Mouse (Mus musculus) cerebellum, adult 9-10 months (tissue): ENCODE results near the gene Fdps.

Source experiments
- DNase-seq: peaks from one replicate; pipeline ENCODE4 v3.0.0; 2022

Gene Fdps

GRCm38 (mm10) chr3:89101812-89102494 is at the start of gene Fdps:
TSS of gene Fdps (minus strand) at chr3:89101959.
- peak; percentile 99 for DNase-seq

GRCm38 (mm10) chr3:89148567-89148966 is 46.8 kb upstream of the Fdps start:
- DNase-seq = no peak

GRCm38 (mm10) chr3:89147979-89148311 is 46.2 kb upstream of the Fdps start:
- no peak for DNase-seq

GRCm38 (mm10) chr3:89147101-89147978 is 45.6 kb upstream of the Fdps start:
- no peak for DNase-seq

GRCm38 (mm10) chr3:89145566-89145965 is 43.8 kb upstream of the Fdps start:
- no peak for DNase-seq

GRCm38 (mm10) chr3:89144821-89145220 is 43.1 kb upstream of the Fdps start:
- no peak for DNase-seq

GRCm38 (mm10) chr3:89136365-89136764 is 34.6 kb upstream of the Fdps start:
- DNase-seq = no peak

GRCm38 (mm10) chr3:89135958-89136357 is 34.2 kb upstream of the Fdps start, which contains the start of gene Pklr:
TSS of gene Pklr (plus strand) at chr3:89136142.
- no peak for DNase-seq

GRCm38 (mm10) chr3:89133752-89134151 is 32.0 kb upstream of the Fdps start:
- no peak for DNase-seq

- no peak for DNase-seq
These were observed 31.3 kb upstream of the Fdps start for GRCm38 (mm10) chr3:89133063-89133450.

GRCm38 (mm10) chr3:89132285-89133062 is 30.7 kb upstream of the Fdps start:
- DNase-seq = peak; percentile 57

GRCm38 (mm10) chr3:89131816-89132215 is 30.1 kb upstream of the Fdps start:
- no peak for DNase-seq

- DNase-seq = no peak
These were observed 28.1 kb upstream of the Fdps start for GRCm38 (mm10) chr3:89129908-89130307.

- no peak for DNase-seq
These were observed 24.2 kb upstream of the Fdps start for GRCm38 (mm10) chr3:89125981-89126380.

- DNase-seq = no peak
These were observed 22.5 kb upstream of the Fdps start for GRCm38 (mm10) chr3:89124241-89124640.

GRCm38 (mm10) chr3:89123313-89123712 is 21.6 kb upstream of the Fdps start:
- DNase-seq = no peak

- DNase-seq = peak; percentile 30
These were observed 13.8 kb upstream of the Fdps start for GRCm38 (mm10) chr3:89115522-89115921.

GRCm38 (mm10) chr3:89113058-89113457 is 11.3 kb upstream of the Fdps start:
- no peak for DNase-seq

- DNase-seq = no peak
These were observed 6.4 kb upstream of the Fdps start for GRCm38 (mm10) chr3:89108146-89108545.

GRCm38 (mm10) chr3:89107545-89107944 is 5.8 kb upstream of the Fdps start:
- no peak for DNase-seq

GRCm38 (mm10) chr3:89106881-89107280 is 5.1 kb upstream of the Fdps start:
- DNase-seq = no peak

- no peak for DNase-seq
These were observed 1.5 kb upstream of the Fdps start for GRCm38 (mm10) chr3:89103291-89103595.

GRCm38 (mm10) chr3:89102495-89103290 is 934 bp upstream of the Fdps start:
- DNase-seq = no peak
